Mouse (Mus musculus) spleen, adult 2 months (tissue): ENCODE results near the gene Zc3h15.

ENCODE experiments used
- CTCF ChIP-seq: fragments of 200-500 bp; IDR thresholded peaks from 2 replicates; pipeline ENCODE4 v1.5.1; 2011; ENCODE audit warnings: mild to moderate bottlenecking, inconsistent platforms; ENCODE audit not compliant: insufficient read depth, insufficient read length, insufficient replicate concordance; ENCODE audit errors: extremely low read depth
- POLR2A ChIP-seq: fragments of 200-500 bp; IDR thresholded peaks from 2 replicates; pipeline ENCODE4 v1.6.1; 2011; ENCODE audit warnings: low read depth, low read length, inconsistent platforms

- TF ChIP-seq CTCF (no peak), POLR2A (no peak)
Observed at GRCm38 (mm10) chr2:83627495-83627894, 16.7 kb upstream of the Zc3h15 start.
